Mouse (Mus musculus): ENCODE measurements around the gene Adam19.

Gene Adam19

DNA sequence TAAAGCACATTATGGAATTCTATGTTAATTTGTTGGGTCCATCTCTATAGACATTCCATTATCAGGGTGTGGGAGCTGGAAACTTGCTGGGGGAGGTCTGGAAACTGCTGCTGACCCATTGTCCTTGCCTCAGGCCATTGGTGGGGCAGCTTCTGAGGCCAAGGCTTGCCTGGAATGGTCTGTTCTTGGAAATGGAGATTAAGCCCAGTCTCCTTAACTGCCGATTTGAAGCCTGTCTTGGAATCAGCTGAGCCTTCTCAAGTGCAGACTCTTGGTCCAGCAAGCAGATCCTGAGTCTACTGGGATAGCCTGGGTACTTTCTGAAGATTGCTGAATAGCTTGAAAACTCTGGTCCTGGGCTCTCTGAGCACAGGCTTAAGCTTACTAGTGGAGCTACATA, 51.3 kb downstream of the Adam19 start:
- no peak for DNase-seq (ENCODE audit: low spot score)

DNA sequence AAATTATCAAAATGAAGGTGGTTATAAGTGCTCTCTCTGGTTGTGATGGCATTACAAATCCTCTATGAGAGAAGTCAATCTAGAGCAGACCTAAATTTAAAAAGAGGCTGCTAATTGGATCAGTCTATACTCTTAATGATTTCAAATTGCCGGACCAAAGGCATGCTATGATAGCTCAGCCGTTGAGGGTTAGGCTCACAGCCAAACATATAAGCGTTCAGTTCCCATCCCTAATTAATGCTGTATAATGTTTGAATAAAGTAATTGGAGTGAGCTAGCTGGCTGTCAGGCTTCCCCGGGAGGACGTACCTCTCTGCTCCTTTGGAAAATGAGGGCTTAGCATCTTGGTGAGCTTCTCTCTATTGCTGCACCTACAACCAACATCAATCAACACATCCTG, 53.4 kb downstream of the Adam19 start:
- no peak for DNase-seq (ENCODE audit: low spot score)

DNA sequence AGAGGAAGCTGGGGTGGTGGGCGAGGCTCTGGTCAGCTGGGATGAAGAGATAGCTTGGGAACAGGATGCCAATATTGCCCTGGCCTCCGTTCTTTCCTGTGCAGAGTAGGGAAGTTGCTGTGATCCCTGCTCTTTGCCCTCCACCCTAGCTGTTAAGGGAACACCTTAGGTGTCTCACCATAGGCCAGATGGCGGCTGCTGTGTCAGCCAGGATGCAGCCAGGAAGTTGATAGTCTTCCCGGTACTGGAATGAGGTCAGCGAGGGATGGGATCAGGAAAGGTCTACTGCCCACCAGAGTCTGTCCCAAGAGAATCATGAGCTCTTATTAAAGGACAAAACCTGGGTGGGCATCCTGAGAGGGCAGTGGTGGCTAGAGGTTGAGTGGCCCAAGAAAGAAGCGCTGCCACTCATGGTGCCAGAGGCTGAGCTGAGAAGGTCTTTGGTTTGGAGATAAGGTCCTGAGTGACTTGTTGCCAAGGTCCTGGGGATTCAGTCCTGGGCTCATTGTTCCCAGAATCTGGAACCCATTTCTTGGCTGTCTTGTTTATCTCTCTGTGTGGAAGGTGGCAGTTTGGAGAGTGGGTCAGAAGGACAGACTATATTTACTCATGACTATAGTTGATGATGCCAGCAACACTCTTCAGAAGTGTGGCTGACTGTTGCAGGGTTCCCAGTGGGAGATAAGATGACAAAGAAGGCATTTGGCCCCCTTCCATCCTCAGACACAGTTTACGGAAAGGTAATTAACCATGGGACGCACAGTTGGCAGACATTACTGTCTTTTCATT, 54.6 kb downstream of the Adam19 start:
- DNase-seq (ENCODE audit: low spot score) = no peak

GRCm38 (mm10) chr11:46110945-46111287, 55.1 kb downstream of the Adam19 start:
- no peak for DNase-seq (ENCODE audit: low spot score)

- DNase-seq (ENCODE audit: low spot score) = no peak
Observed at GRCm38 (mm10) chr11:46113211-46113610, 57.4 kb downstream of the Adam19 start.

GRCm38 (mm10) chr11:46114221-46114620, 58.4 kb downstream of the Adam19 start:
- DNase-seq (ENCODE audit: low spot score) = no peak

- DNase-seq (ENCODE audit: low spot score) = no peak
Observed at GRCm38 (mm10) chr11:46115011-46115410, 59.2 kb downstream of the Adam19 start.

GRCm38 (mm10) chr11:46115411-46116173, 59.8 kb downstream of the Adam19 start:
- no peak for DNase-seq (ENCODE audit: low spot score)

GRCm38 (mm10) chr11:46116510-46116909, 60.7 kb downstream of the Adam19 start:
- no peak for DNase-seq (ENCODE audit: low spot score)

GRCm38 (mm10) chr11:46119624-46120023, 63.8 kb downstream of the Adam19 start:
- DNase-seq (ENCODE audit: low spot score) = no peak

DNA sequence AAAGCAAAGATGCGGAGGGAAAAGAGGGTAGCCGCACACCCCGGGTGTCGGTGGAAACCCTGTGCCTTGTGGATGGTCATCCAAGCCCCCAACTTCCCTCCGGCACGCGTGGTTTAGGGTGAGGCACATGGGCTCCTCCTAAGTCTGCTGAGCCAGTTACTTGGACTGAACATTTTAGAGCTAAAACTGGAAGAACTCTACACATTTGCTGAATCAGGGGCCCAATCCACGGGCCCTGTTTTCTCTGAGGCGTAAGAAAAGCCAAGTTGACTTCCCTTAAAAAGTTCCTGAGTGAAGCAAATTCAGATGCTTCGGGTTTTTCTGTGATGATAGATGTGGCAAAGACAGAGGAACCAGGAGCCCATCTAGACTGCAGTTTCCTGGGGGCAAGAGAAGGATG, 64.3 kb downstream of the Adam19 start:
- DNase-seq (ENCODE audit: low spot score) = no peak

DNA sequence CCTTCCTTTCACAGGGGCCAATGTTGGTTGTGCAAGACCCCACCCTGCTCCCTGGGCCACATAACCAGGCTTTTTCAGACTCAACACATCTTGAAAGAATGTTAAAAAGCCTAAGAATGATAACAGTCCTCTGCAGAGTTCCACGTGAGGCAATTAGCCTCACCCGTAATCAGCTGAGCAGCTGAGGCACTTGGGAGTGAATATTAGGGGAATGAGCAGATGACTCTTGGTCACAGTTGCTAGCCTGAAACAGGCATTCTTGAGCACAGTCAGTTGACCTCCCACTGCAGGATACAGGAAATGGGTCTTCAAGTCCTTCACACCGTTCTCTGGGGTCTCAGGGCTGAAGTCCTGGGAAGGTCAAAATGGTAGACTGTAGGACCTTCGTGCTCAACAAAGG, 65.9 kb downstream of the Adam19 start:
- no peak for DNase-seq (ENCODE audit: low spot score)

GRCm38 (mm10) chr11:46122875-46123274, 67.1 kb downstream of the Adam19 start:
- no peak for DNase-seq (ENCODE audit: low spot score)

- DNase-seq (ENCODE audit: low spot score) = no peak
Observed at GRCm38 (mm10) chr11:46123328-46123866, 67.6 kb downstream of the Adam19 start.

- no peak for DNase-seq (ENCODE audit: low spot score)
Observed at GRCm38 (mm10) chr11:46125093-46125834, 69.5 kb downstream of the Adam19 start.

DNA sequence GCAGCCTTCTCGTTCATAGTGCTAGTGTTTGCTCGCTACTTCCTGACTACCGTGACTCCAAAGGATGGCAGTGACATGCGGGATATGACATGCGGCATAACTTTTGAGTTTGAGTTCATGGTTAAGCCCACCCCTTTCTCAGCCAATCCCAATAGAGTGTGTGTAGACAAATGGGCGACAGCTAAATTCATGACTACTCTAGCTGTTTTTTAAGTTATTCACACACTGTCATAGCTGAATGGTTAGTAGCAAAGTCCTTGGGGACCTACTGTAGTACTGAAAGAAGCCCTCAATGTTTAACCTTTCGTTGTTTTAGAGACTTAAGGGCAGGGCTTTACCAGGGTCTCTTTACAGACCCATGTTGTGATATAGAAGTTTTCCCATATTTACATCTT, 70.0 kb downstream of the Adam19 start:
- no peak for DNase-seq (ENCODE audit: low spot score)

DNA sequence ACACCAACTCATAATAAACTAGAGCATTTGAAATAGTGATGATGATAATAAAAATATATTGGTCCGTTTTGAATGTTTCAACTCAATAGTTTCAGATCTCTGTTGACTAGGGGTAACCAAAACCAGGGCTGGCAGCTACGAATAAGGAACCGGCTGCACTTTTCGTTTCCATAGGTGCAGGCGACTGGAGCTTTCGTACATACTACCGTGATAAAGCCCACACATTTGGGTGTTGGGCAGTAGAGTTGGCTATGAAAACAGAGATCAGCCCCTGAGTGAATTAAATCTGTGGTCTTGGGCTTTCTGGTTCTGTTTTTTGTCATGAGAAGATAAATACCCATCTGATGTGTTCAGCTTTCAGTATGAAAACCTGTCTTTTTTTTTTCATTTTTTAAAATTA, 70.5 kb downstream of the Adam19 start:
- DNase-seq (ENCODE audit: low spot score) = no peak

GRCm38 (mm10) chr11:46126827-46127410, 71.1 kb downstream of the Adam19 start:
- DNase-seq (ENCODE audit: low spot score) = no peak

DNA sequence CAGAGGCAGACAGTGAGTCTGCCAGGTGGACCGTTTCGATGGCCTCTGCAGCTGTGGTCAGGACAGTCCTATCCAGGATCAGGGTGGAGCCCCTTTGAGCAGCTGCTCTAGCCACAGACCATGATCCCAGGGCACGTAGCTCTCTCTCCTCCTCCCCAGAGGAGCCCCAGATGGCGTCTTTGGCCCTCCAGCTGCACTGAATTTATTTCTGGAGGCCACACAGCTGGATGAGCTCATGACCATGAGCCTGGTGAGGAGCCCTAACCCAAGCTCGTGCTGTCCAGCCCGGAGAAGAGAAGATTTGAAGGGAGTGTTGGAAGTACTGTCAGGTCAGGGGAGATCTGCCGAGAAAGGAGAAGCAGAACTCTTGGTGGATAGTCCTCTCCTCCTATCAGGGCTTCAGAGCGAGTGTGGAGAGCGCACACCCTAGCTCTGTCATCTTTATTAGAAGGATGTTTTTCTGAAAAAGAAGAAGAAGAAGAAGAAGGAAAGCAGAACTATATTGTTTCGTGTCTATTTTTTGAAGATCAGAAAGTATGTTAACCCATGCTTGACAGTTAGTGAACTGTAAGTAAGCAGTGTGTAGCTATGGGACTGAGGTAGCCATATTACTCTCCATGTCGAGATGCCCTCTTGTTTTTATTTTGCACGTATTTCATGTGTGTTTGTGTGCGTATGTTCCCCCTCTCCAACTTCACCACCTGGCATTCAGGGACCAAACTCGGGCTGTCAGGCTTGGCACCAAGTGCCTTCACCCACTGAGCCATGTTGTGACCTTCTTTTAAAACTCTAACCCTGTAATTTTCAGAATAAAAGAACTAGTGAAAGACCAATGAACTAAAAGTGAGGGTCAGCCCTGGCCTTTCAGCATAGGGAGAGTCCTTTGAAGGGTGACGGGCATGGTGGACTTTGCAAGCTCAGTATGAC, 72.1 kb downstream of the Adam19 start:
- DNase-seq (ENCODE audit: low spot score) = peak; percentile 18

- peak; percentile 51 for DNase-seq (ENCODE audit: low spot score)
Observed at GRCm38 (mm10) chr11:46128548-46128945, 72.8 kb downstream of the Adam19 start.
